Mouse (Mus musculus): Measurements from ENCODE around the gene Angpt4.

DNA sequence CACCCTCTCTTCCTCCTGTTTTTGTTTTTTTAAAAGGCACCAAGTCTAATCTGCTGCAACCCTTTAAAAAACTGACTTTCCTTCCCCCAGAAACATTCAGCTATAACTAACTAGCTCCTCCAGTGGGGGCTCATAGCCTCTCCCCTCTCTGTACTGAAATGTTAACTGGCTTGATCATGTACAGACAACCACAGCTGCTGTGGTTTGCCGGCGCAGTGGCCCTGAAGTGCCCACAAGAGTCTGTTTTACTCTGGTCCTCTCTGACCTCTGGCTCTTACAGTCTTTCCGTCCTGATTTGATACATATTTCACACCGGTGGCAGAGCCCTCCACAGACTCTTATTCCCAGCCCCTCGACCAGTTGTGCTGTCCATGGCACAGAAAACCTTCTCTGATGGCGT lies 70.3 kb downstream of the Angpt4 start:
- TF ChIP-seq CTCF (IDR thresholded peaks at IDR 0.05; ENCODE audit: extremely low read depth, insufficient read depth, insufficient read length, insufficient replicate concordance) = no peak
- TF ChIP-seq POLR2A (IDR thresholded peaks at IDR 0.05; ENCODE audit: low read depth, low read length) = no peak

Measured in spleen, adult 2 months (tissue).